7 mouse cellular contexts compared by ENCODE assay signal in the genomic region with DNA sequence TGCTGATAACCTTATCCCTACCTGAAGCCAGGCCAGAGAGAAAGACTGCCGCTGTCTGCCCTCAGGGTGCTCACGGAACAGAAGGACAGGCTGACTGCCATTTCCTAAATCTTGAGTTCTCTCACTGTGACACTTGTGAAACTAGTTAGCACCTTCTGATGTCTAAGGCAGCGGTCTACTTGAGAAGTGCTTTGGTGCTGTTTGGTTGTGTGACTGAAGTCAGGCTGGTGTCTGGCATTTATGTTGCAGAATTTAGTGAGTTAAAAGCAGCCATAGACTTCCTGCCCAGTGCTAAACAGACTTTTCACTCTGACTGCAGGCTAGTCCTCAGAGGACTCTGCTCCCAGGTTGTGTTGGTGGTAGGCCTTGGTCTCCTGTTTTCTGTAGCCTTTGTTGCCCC. TPM values are rescaled to one million over a fixed set of nuclear protein-coding genes. Genes with fewer than 3 reads are reported as not detected.
A peak's percentile ranks its signal among the peaks of the same experiment; 100 is the strongest.
DNase-seq lines count a peak whose midpoint lies in the region; ATAC-seq and TF ChIP-seq lines count a peak whose summit lies in the region.

No protein-coding gene starts in this region.

- 78% methylated on average over 3 of the region's 3 CpGs for WGBS in kidney, postnatal 0 days
- WGBS in embryonic facial prominence, embryonic 13.5 days, result 80% methylated on average over 3 of the region's 3 CpGs
- 93% methylated on average over 3 of the region's 3 CpGs for WGBS in hindbrain, embryonic 15.5 days
- WGBS in neural tube, embryonic 14.5 days, result 96% methylated on average over 3 of the region's 3 CpGs

- H3K27ac ChIP-seq in kidney, postnatal 0 days, result no peak overlapping the region; the same call in 1 of the 2 replicates
- no peak overlapping the region for H3K27ac ChIP-seq in embryonic facial prominence, embryonic 13.5 days
- no peak overlapping the region for H3K27ac ChIP-seq in hindbrain, embryonic 15.5 days (replicated peaks)
- H3K27ac ChIP-seq in neural tube, embryonic 14.5 days (ENCODE audit: low read depth, low read length), result no peak overlapping the region

- no peaks in the 10 kb centered on the region for H3K9me3 ChIP-seq in kidney, postnatal 0 days (replicated peaks; ENCODE audit: low read length)
- no peaks in the 10 kb centered on the region for H3K9me3 ChIP-seq in embryonic facial prominence, embryonic 13.5 days
- no peaks in the 10 kb centered on the region for H3K9me3 ChIP-seq in hindbrain, embryonic 15.5 days
- H3K9me3 ChIP-seq in neural tube, embryonic 14.5 days (ENCODE audit: control insufficient read depth, low read length), result no peaks in the 10 kb centered on the region

- no peak overlapping the region for H3K9ac ChIP-seq in kidney, postnatal 0 days (ENCODE audit: low read depth, low read length)
- no peak overlapping the region for H3K9ac ChIP-seq in embryonic facial prominence, embryonic 13.5 days
- H3K9ac ChIP-seq in hindbrain, embryonic 15.5 days, result no peak overlapping the region
- no peak overlapping the region for H3K9ac ChIP-seq in neural tube, embryonic 14.5 days (replicated peaks; ENCODE audit: low read depth, low read length)

- H3K4me2 ChIP-seq in kidney, postnatal 0 days (ENCODE audit: low read length), result peak overlapping the region; percentile 92; the same call in 1 of the 2 replicates
- H3K4me2 ChIP-seq in embryonic facial prominence, embryonic 13.5 days, result peak overlapping the region; percentile 89
- peak overlapping the region; percentile 83 for H3K4me2 ChIP-seq in hindbrain, embryonic 15.5 days
- H3K4me2 ChIP-seq in neural tube, embryonic 14.5 days (ENCODE audit: low read depth, low read length), result peak overlapping the region; percentile 82; the same call in 1 of the 2 replicates

- H3K4me1 ChIP-seq in kidney, postnatal 0 days (replicated peaks; ENCODE audit: insufficient read depth, low read length), result peaks cover 33% of the 10 kb centered on the region
- H3K4me1 ChIP-seq in embryonic facial prominence, embryonic 13.5 days, result peaks cover 67% of the 10 kb centered on the region
- peaks cover 66% of the 10 kb centered on the region for H3K4me1 ChIP-seq in hindbrain, embryonic 15.5 days (replicated peaks)
- H3K4me1 ChIP-seq in neural tube, embryonic 14.5 days (ENCODE audit: control insufficient read depth, insufficient read depth, low read length), result peaks cover 41% of the 10 kb centered on the region

- no peaks in the 10 kb centered on the region for H3K36me3 ChIP-seq in kidney, postnatal 0 days (ENCODE audit: insufficient read depth, low read length)
- peaks cover 54% of the 10 kb centered on the region for H3K36me3 ChIP-seq in embryonic facial prominence, embryonic 13.5 days
- H3K36me3 ChIP-seq in hindbrain, embryonic 15.5 days, result no peaks in the 10 kb centered on the region
- H3K36me3 ChIP-seq in neural tube, embryonic 14.5 days (ENCODE audit: control insufficient read depth, insufficient read depth, low read length), result no peaks in the 10 kb centered on the region; the same call in 1 of the 2 replicates

- TF ChIP-seq CTCF in kidney, postnatal 0 days (IDR thresholded peaks at IDR 0.05; ENCODE audit: low read depth), result no peak

- no peak for DNase-seq in kidney, postnatal 0 days (ENCODE audit: low spot score)
- DNase-seq in kidney, adult 18-20 months, result no peak
- no peak for DNase-seq in layer of hippocampus, adult 18-20 months (ENCODE audit: low spot score in 2 of 2)
- no peak for DNase-seq in left cerebral cortex, adult 18-20 months (ENCODE audit: low spot score in 2 of 2)

- no peak overlapping the region for H3K4me3 ChIP-seq in kidney, postnatal 0 days (replicated peaks; ENCODE audit: low read depth, low read length)
- H3K4me3 ChIP-seq in embryonic facial prominence, embryonic 13.5 days, result peak overlapping the region; percentile 87; the same call in 1 of the 2 replicates
- H3K4me3 ChIP-seq in hindbrain, embryonic 15.5 days, result no peak overlapping the region
- no peak overlapping the region for H3K4me3 ChIP-seq in neural tube, embryonic 14.5 days (ENCODE audit: low read depth, low read length)

- ATAC-seq in kidney, postnatal 0 days (replicated peaks; ENCODE audit: low FRiP score, low read depth), result no peak
- ATAC-seq in embryonic facial prominence, embryonic 13.5 days (ENCODE audit: insufficient number of reproducible peaks, insufficient read depth, low FRiP score, low TSS enrichment, low read depth), result no peak
- no peak for ATAC-seq in hindbrain, embryonic 15.5 days (ENCODE audit: low FRiP score, low read depth)
- no peak for ATAC-seq in neural tube, embryonic 14.5 days (ENCODE audit: low read depth)

- H3K27me3 ChIP-seq in kidney, postnatal 0 days (ENCODE audit: insufficient read depth, low read length), result no peaks in the 10 kb centered on the region
- no peaks in the 10 kb centered on the region for H3K27me3 ChIP-seq in embryonic facial prominence, embryonic 13.5 days
- H3K27me3 ChIP-seq in hindbrain, embryonic 15.5 days, result no peaks in the 10 kb centered on the region
- H3K27me3 ChIP-seq in neural tube, embryonic 14.5 days (ENCODE audit: control insufficient read depth, insufficient read depth, low read length), result no peaks in the 10 kb centered on the region

RNA-seq across cellular contexts. Expression of a gene that starts 3.2 kb away (rescaled TPM):
- 31.6 and 32.5 TPM in 2 replicates for polyA plus RNA-seq in kidney, postnatal 0 days (2015; fragmentation: Nextera tagmentation; extraction: Ambion mirVana)
- 63.9 and 64.0 TPM in 2 replicates for polyA plus RNA-seq in embryonic facial prominence, embryonic 13.5 days (2015; fragmentation: Nextera tagmentation; extraction: Ambion mirVana)
- 55.1 and 56.5 TPM in 2 replicates for polyA plus RNA-seq in hindbrain, embryonic 15.5 days (2015; fragmentation: Nextera tagmentation; extraction: Ambion mirVana)
- 50.6 and 74.0 TPM in 2 replicates for polyA plus RNA-seq in neural tube, embryonic 14.5 days (2014; fragmentation: Nextera tagmentation; extraction: Ambion mirVana)
- total RNA-seq in layer of hippocampus, adult 18-20 months (2021), result 10 to 100 TPM; 90.6 to 99.5 TPM
- total RNA-seq in left cerebral cortex, adult 18-20 months (2021), result 100 to 1,000 TPM; 109 to 113 TPM
